Mouse (Mus musculus): ENCODE results near the gene Fnbp1. TPM values are rescaled to one million over a fixed set of nuclear protein-coding genes. Genes with fewer than 3 reads are reported as not detected.

The Fnbp1 gene
- polyA plus RNA-seq, 1 experiment, result 10.6 TPM

DNA sequence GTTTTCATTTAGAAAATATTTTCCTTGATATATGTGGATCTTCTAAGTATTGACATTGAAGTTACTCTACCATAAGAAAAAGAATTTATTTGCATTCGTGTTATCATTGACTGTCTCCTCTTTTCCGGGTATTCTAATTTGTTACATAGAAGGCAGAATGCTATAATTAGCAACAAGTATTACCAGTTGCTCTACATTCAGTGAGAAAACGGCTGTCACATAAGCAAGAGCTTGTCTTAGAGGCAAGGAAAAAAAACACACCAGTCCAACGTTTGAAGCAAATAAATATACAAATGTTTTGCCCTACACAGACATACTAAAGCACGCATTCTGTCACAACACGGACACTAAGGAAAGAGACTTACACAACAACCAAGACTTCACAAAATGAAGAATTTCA is 30.1 kb downstream of the Fnbp1 start:
- TF ChIP-seq REST (IDR thresholded peaks at IDR 0.05; ENCODE audit: insufficient read depth, insufficient read length) (no peak), POLR2A (IDR thresholded peaks at IDR 0.05; ENCODE audit: insufficient read length, low read depth) (no peak)

DNA sequence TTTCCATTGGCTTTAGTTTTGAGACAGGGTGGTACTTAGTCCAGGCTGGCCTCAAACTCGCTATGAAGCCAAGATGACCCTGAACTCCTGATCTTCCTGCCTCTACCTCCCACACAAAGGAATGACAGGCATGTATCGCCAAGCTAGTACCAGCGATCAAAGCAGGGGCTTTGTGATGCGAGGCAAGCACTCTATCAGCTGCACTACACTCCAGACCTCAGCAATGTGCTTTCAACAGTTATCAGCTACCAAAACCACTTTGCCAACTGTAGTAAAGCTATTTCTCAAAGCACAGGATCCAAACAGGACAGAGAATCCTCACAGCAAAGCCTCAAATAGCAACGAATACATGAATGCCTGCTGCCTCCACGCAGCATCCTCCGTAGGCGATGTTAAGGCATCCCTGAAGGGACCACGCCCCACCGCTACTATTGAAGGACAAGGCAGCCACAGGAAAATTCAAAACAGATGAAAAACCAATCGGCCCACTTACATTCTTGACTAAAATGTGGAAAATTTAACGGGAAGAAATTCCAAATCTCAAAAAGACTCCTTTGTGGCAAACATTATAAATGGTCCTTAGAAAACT is 31.8 kb downstream of the Fnbp1 start:
- H3K36me3 ChIP-seq (ENCODE audit: control insufficient read depth, insufficient read depth), result no peaks in the 10 kb centered on the region
- H3K4me2 ChIP-seq (ENCODE audit: low read depth), result no peak overlapping the region
- H3K27me3 ChIP-seq (ENCODE audit: control insufficient read depth, insufficient read depth, insufficient read length), result no peaks in the 10 kb centered on the region
- no peak overlapping the region for H3ac ChIP-seq (ENCODE audit: control insufficient read depth, insufficient read length)
- no peak for TF ChIP-seq TCF12 (IDR thresholded peaks at IDR 0.05; ENCODE audit: insufficient read depth, poor library complexity, severe bottlenecking)
- TF ChIP-seq E2F4 (IDR thresholded peaks at IDR 0.05; ENCODE audit: insufficient read depth), result no peak
- TF ChIP-seq USF1 (IDR thresholded peaks at IDR 0.05; ENCODE audit: low read depth), result no peak
- no peak for TF ChIP-seq TCF3 (IDR thresholded peaks at IDR 0.05; ENCODE audit: insufficient read length, low read depth)
- no peak for TF ChIP-seq MYOD1 (IDR thresholded peaks at IDR 0.05; ENCODE audit: control insufficient read depth in 1 of 3, insufficient read length in 2 of 3, low read depth in 2 of 3)
- TF ChIP-seq CEBPB (IDR thresholded peaks at IDR 0.05; ENCODE audit: insufficient read depth, poor library complexity, severe bottlenecking), result no peak
- no peak for TF ChIP-seq MAX (IDR thresholded peaks at IDR 0.05; ENCODE audit: low read depth)
- no peak for TF ChIP-seq MYOG (IDR thresholded peaks at IDR 0.05; ENCODE audit: control insufficient read depth in 1 of 3, insufficient read depth in 1 of 3, insufficient read length in 2 of 3, low read depth in 2 of 3)
- TF ChIP-seq REST (IDR thresholded peaks at IDR 0.05; ENCODE audit: insufficient read depth, insufficient read length), result no peak
- TF ChIP-seq SRF (IDR thresholded peaks at IDR 0.05; ENCODE audit: control insufficient read depth, insufficient read length, low read depth), result no peak
- TF ChIP-seq POLR2AphosphoS2 (IDR thresholded peaks at IDR 0.05; ENCODE audit: insufficient read length, low read depth), result no peak
- TF ChIP-seq POLR2A (IDR thresholded peaks at IDR 0.05; ENCODE audit: insufficient read length, low read depth), result no peak
- no peak overlapping the region for H3K4me3 ChIP-seq
- H3K79me2 ChIP-seq (ENCODE audit: control insufficient read depth, insufficient read depth), result no peaks in the 10 kb centered on the region

More for the DNA sequence above, 30.1 kb downstream of the Fnbp1 start:
- no peak overlapping the region for H3ac ChIP-seq (ENCODE audit: control insufficient read depth, insufficient read length)
- no peaks in the 10 kb centered on the region for H3K36me3 ChIP-seq (ENCODE audit: control insufficient read depth, insufficient read depth)
- no peak overlapping the region for H3K4me3 ChIP-seq
- no peaks in the 10 kb centered on the region for H3K27me3 ChIP-seq (ENCODE audit: control insufficient read depth, insufficient read depth, insufficient read length)
- no peak overlapping the region for H3K4me2 ChIP-seq (ENCODE audit: low read depth)
- H3K79me2 ChIP-seq (ENCODE audit: control insufficient read depth, insufficient read depth), result no peaks in the 10 kb centered on the region

- TF ChIP-seq MAX (IDR thresholded peaks at IDR 0.05; ENCODE audit: low read depth) (no peak), REST (IDR thresholded peaks at IDR 0.05; ENCODE audit: insufficient read depth, insufficient read length) (no peak), MYOD1 (IDR thresholded peaks at IDR 0.05; ENCODE audit: control insufficient read depth in 1 of 3, insufficient read length in 2 of 3, low read depth in 2 of 3) (no peak), TCF3 (IDR thresholded peaks at IDR 0.05; ENCODE audit: insufficient read length, low read depth) (no peak), E2F4 (IDR thresholded peaks at IDR 0.05; ENCODE audit: insufficient read depth) (no peak)
- H3K4me3 ChIP-seq, result no peak overlapping the region
- no peaks in the 10 kb centered on the region for H3K79me2 ChIP-seq (ENCODE audit: control insufficient read depth, insufficient read depth)
- no peak overlapping the region for H3ac ChIP-seq (ENCODE audit: control insufficient read depth, insufficient read length)
- H3K27me3 ChIP-seq (ENCODE audit: control insufficient read depth, insufficient read depth, insufficient read length), result no peaks in the 10 kb centered on the region
- no peak overlapping the region for H3K4me2 ChIP-seq (ENCODE audit: low read depth)
- no peaks in the 10 kb centered on the region for H3K36me3 ChIP-seq (ENCODE audit: control insufficient read depth, insufficient read depth)
Measured at GRCm38 (mm10) chr2:31108186-31108585, 33.6 kb downstream of the Fnbp1 start.

DNA sequence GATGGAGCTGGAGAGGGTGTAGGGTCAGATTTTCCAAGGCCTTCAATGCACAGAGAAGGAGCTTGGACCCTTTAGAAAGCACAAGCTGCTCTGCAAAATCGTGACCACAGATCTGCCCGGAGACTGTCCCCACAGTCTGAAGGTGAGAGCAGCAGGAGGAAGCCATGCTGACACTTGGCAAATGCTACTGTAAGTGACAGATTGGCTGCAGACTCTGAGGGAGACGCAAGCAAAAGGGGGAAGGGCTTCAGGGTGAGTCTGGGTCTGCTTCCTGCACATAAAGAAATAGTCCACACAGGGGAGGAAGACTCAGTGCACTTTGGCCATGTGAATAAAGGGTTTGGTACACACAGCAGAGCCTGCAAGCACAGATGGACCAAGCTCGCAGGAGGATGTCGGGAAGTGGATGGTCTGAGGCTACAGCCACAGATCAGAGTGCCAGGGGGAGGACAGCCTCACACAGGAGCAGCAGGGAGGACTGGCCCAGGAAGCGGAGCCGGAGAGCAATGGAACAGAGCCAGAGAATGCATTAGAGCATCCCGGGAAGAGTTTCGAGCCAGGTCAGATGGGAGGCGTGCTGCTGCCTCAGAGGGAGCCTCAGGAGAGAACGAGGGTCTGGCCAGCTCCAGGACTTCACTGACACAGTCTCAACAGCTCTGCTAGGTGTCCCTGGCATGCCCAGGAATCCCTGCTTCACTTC is 35.0 kb downstream of the Fnbp1 start:
- Histone ChIP-seq H3K36me3 (ENCODE audit: control insufficient read depth, insufficient read depth) (no peaks in the 10 kb centered on the region), H3K4me2 (ENCODE audit: low read depth) (no peak overlapping the region), H3K27me3 (ENCODE audit: control insufficient read depth, insufficient read depth, insufficient read length) (no peaks in the 10 kb centered on the region), H3K4me3 (no peak overlapping the region), H3ac (ENCODE audit: control insufficient read depth, insufficient read length) (no peak overlapping the region), H3K79me2 (ENCODE audit: control insufficient read depth, insufficient read depth) (no peaks in the 10 kb centered on the region)
- TF ChIP-seq TCF3 (IDR thresholded peaks at IDR 0.05; ENCODE audit: insufficient read length, low read depth), result no peak
- TF ChIP-seq MAX (IDR thresholded peaks at IDR 0.05; ENCODE audit: low read depth), result no peak
- TF ChIP-seq E2F4 (IDR thresholded peaks at IDR 0.05; ENCODE audit: insufficient read depth), result no peak
- TF ChIP-seq USF1 (IDR thresholded peaks at IDR 0.05; ENCODE audit: low read depth), result no peak
- no peak for TF ChIP-seq MYOG (IDR thresholded peaks at IDR 0.05; ENCODE audit: control insufficient read depth in 1 of 3, insufficient read depth in 1 of 3, insufficient read length in 2 of 3, low read depth in 2 of 3)
- no peak for TF ChIP-seq SRF (IDR thresholded peaks at IDR 0.05; ENCODE audit: control insufficient read depth, insufficient read length, low read depth)
- no peak for TF ChIP-seq REST (IDR thresholded peaks at IDR 0.05; ENCODE audit: insufficient read depth, insufficient read length)
- no peak for TF ChIP-seq MYOD1 (IDR thresholded peaks at IDR 0.05; ENCODE audit: control insufficient read depth in 1 of 3, insufficient read length in 2 of 3, low read depth in 2 of 3)
- no peak for TF ChIP-seq POLR2AphosphoS2 (IDR thresholded peaks at IDR 0.05; ENCODE audit: insufficient read length, low read depth)
- TF ChIP-seq TCF12 (IDR thresholded peaks at IDR 0.05; ENCODE audit: insufficient read depth, poor library complexity, severe bottlenecking), result no peak
- no peak for TF ChIP-seq POLR2A (IDR thresholded peaks at IDR 0.05; ENCODE audit: insufficient read length, low read depth)
- no peak for TF ChIP-seq CEBPB (IDR thresholded peaks at IDR 0.05; ENCODE audit: insufficient read depth, poor library complexity, severe bottlenecking)

DNA sequence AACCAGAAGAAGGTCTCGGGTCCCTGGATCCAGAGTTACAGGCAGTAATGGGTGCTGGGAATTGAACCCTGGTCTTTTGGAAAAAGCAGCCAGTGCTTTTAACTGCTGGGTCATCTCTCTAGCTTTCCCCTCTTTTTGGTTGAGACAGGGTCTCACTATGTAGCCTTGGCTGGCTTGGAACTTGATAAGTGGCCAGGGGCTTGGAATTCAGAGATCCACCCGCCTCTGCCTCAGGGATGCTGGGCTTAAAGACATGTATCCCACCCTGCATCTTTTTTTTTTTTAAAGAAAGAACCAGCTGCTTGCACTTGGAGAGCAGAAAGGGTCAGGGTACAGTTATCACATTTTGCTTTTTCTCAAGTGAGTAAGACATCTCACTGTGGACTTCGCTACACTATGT is 35.8 kb downstream of the Fnbp1 start:
- no peaks in the 10 kb centered on the region for H3K36me3 ChIP-seq (ENCODE audit: control insufficient read depth, insufficient read depth)
- no peaks in the 10 kb centered on the region for H3K79me2 ChIP-seq (ENCODE audit: control insufficient read depth, insufficient read depth)
- TF ChIP-seq POLR2A (IDR thresholded peaks at IDR 0.05; ENCODE audit: insufficient read length, low read depth) (no peak), MYOG (IDR thresholded peaks at IDR 0.05; ENCODE audit: control insufficient read depth in 1 of 3, insufficient read depth in 1 of 3, insufficient read length in 2 of 3, low read depth in 2 of 3) (no peak), POLR2AphosphoS2 (IDR thresholded peaks at IDR 0.05; ENCODE audit: insufficient read length, low read depth) (no peak)
- H3K4me3 ChIP-seq, result no peak overlapping the region
- H3K27me3 ChIP-seq (ENCODE audit: control insufficient read depth, insufficient read depth, insufficient read length), result no peaks in the 10 kb centered on the region
- H3K4me2 ChIP-seq (ENCODE audit: low read depth), result no peak overlapping the region
- H3ac ChIP-seq (ENCODE audit: control insufficient read depth, insufficient read length), result no peak overlapping the region
